Mouse (Mus musculus): ENCODE data around the gene Zmynd10. TPM values are rescaled to one million over a fixed set of nuclear protein-coding genes. Genes with fewer than 3 reads are reported as not detected.

Gene Zmynd10
- total and polyA plus RNA-seq, 2 experiments, result 0.10 to 0.28 TPM

GRCm38 (mm10) chr9:107544729-107545128, 2.4 kb upstream of the Zmynd10 start:
- 82% methylated on average over 12 of the region's 12 CpGs for WGBS
- H3K36me3 ChIP-seq (ENCODE audit: control insufficient read depth, insufficient read depth, low read length), result no peaks in the 10 kb centered on the region
- peaks cover 7% of the 10 kb centered on the region; the same call in 1 of the 2 replicates for H3K4me1 ChIP-seq (ENCODE audit: control insufficient read depth, insufficient read depth, low read length)
- no peak overlapping the region for H3K4me3 ChIP-seq (ENCODE audit: insufficient read depth, low read depth, low read length)
- no peak overlapping the region for H3K9ac ChIP-seq (ENCODE audit: low read depth, low read length)
- TF ChIP-seq CTCF (IDR thresholded peaks at IDR 0.05; ENCODE audit: low read depth, low read length) (no peak), POLR2A (IDR thresholded peaks at IDR 0.05; ENCODE audit: extremely low read depth, insufficient read depth, low read length) (no peak)
- peak; percentile 48 for DNase-seq (ENCODE audit: extremely low read depth, low read depth, low spot score)
- no peak overlapping the region for H3K27ac ChIP-seq (replicated peaks; ENCODE audit: insufficient read depth, low read depth, low read length)
- no peaks in the 10 kb centered on the region for H3K79me2 ChIP-seq (ENCODE audit: control insufficient read depth, insufficient read depth, low read length)
- no peaks in the 10 kb centered on the region for H3K27me3 ChIP-seq (ENCODE audit: control insufficient read depth, insufficient read depth, low read length)

DNA sequence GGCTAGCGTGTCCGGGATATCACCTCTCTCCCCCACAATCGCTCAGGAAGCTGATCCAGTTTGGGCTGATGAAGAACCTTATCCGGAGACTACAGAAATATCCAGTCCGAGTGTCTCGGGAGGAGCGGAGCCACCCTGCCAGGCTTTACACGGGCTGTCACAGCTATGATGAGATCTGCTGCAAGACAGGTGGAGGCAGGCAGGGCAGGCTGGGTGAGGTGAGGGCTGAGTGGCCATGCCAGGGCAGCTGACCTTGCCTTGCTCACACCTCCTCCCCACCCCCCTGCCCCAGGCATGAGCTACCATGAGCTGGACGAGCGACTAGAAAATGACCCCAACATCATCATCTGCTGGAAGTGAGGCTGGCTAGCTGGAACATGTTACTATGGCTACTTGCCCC, 1.9 kb upstream of the Zmynd10 start:
- no peak overlapping the region for H3K9ac ChIP-seq (ENCODE audit: low read depth, low read length)
- H3K4me1 ChIP-seq (ENCODE audit: control insufficient read depth, insufficient read depth, low read length), result peaks cover 7% of the 10 kb centered on the region; the same call in 1 of the 2 replicates
- no peaks in the 10 kb centered on the region for H3K27me3 ChIP-seq (ENCODE audit: control insufficient read depth, insufficient read depth, low read length)
- no peak overlapping the region for H3K27ac ChIP-seq (replicated peaks; ENCODE audit: insufficient read depth, low read depth, low read length)
- WGBS, result 89% methylated on average over 10 of the region's 10 CpGs
- H3K4me3 ChIP-seq (ENCODE audit: insufficient read depth, low read depth, low read length), result no peak overlapping the region
- no peak for DNase-seq (ENCODE audit: extremely low read depth, low read depth, low spot score)
- H3K36me3 ChIP-seq (ENCODE audit: control insufficient read depth, insufficient read depth, low read length), result no peaks in the 10 kb centered on the region
- TF ChIP-seq CTCF (IDR thresholded peaks at IDR 0.05; ENCODE audit: low read depth, low read length), result no peak
- no peak for TF ChIP-seq POLR2A (IDR thresholded peaks at IDR 0.05; ENCODE audit: extremely low read depth, insufficient read depth, low read length)
- H3K79me2 ChIP-seq (ENCODE audit: control insufficient read depth, insufficient read depth, low read length), result no peaks in the 10 kb centered on the region

DNA sequence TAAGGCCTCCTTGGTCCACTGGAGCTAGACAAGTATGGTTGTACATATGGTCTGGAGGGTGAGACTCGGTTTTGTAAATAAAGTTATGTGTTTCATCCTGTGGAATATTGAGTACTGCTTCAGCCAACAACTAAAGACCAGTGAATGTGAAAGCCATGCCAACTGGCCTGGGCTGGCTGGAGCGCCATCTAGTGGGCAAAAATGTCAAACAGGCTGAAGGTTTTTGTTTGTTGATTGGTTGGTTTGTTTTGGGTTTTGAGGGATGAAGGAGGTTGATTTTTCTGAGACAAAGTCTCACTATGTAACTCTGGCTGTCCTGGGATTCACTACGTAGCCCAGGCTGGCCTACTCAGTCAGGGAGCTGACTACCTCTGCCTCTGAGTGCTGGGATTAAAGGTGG, 1.5 kb upstream of the Zmynd10 start:
- H3K27ac ChIP-seq (replicated peaks; ENCODE audit: insufficient read depth, low read depth, low read length), result no peak overlapping the region
- 7% methylated on average over 3 of the region's 3 CpGs for WGBS
- H3K9ac ChIP-seq (ENCODE audit: low read depth, low read length), result no peak overlapping the region
- H3K36me3 ChIP-seq (ENCODE audit: control insufficient read depth, insufficient read depth, low read length), result no peaks in the 10 kb centered on the region
- H3K4me1 ChIP-seq (ENCODE audit: control insufficient read depth, insufficient read depth, low read length), result peaks cover 7% of the 10 kb centered on the region; the same call in 1 of the 2 replicates
- H3K4me3 ChIP-seq (ENCODE audit: insufficient read depth, low read depth, low read length), result no peak overlapping the region
- H3K27me3 ChIP-seq (ENCODE audit: control insufficient read depth, insufficient read depth, low read length), result no peaks in the 10 kb centered on the region
- DNase-seq (ENCODE audit: extremely low read depth, low read depth, low spot score), result peak; percentile 59
- TF ChIP-seq CTCF (IDR thresholded peaks at IDR 0.05; ENCODE audit: low read depth, low read length) (peak; percentile 92), POLR2A (IDR thresholded peaks at IDR 0.05; ENCODE audit: extremely low read depth, insufficient read depth, low read length) (no peak)
- no peaks in the 10 kb centered on the region for H3K79me2 ChIP-seq (ENCODE audit: control insufficient read depth, insufficient read depth, low read length)

DNA sequence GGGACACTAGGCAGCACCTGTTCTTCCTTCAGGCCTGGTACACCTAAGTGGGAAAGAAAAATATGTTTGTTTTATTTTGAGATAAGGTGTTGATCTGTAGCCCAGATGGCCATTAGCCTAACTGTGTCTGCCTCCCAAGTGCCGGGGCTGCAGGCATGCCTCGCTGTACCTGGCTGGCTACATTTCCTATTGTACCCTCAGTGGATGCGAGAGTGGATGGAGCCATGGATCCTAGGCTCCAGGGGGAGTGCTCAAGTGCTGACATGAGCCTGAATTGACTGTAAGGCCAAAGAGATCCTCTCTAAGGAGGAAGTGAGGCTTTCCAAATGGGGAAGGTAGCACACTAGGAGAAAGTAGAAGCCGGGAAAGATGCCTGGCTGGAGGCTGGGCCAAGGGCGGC, 859 bp downstream of the Zmynd10 start:
- 82% methylated on average over 5 of the region's 5 CpGs for WGBS
- H3K36me3 ChIP-seq (ENCODE audit: control insufficient read depth, insufficient read depth, low read length), result no peaks in the 10 kb centered on the region
- H3K4me1 ChIP-seq (ENCODE audit: control insufficient read depth, insufficient read depth, low read length), result peaks cover 8% of the 10 kb centered on the region; the same call in 1 of the 2 replicates
- H3K4me3 ChIP-seq (ENCODE audit: insufficient read depth, low read depth, low read length), result no peak overlapping the region
- TF ChIP-seq CTCF (IDR thresholded peaks at IDR 0.05; ENCODE audit: low read depth, low read length), result no peak
- TF ChIP-seq POLR2A (IDR thresholded peaks at IDR 0.05; ENCODE audit: extremely low read depth, insufficient read depth, low read length), result no peak
- no peak overlapping the region for H3K27ac ChIP-seq (replicated peaks; ENCODE audit: insufficient read depth, low read depth, low read length)
- H3K79me2 ChIP-seq (ENCODE audit: control insufficient read depth, insufficient read depth, low read length), result no peaks in the 10 kb centered on the region
- no peaks in the 10 kb centered on the region for H3K27me3 ChIP-seq (ENCODE audit: control insufficient read depth, insufficient read depth, low read length)
- no peak for DNase-seq (ENCODE audit: extremely low read depth, low read depth, low spot score)
- no peak overlapping the region for H3K9ac ChIP-seq (ENCODE audit: low read depth, low read length)

DNA sequence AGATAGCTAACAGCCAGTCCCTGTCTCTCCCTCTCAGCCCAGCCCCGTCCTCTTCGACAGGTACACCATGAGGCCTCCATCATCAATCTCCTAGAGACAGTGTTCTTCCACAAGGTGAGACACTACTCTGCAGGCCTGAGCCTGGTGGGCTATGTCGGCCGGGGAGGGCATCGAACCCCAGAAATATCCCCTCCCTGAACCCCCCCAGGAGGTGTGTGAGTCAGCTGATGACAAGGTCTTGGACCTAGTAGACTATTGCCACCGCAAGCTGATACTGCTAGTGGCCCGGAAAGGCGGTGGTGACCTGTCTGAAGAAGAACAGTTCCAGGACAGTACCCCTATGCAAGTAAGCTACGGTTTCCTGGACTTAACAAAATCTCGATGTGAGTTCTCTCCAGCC, 1.7 kb downstream of the Zmynd10 start:
- 91% methylated on average over 10 of the region's 10 CpGs for WGBS

DNA sequence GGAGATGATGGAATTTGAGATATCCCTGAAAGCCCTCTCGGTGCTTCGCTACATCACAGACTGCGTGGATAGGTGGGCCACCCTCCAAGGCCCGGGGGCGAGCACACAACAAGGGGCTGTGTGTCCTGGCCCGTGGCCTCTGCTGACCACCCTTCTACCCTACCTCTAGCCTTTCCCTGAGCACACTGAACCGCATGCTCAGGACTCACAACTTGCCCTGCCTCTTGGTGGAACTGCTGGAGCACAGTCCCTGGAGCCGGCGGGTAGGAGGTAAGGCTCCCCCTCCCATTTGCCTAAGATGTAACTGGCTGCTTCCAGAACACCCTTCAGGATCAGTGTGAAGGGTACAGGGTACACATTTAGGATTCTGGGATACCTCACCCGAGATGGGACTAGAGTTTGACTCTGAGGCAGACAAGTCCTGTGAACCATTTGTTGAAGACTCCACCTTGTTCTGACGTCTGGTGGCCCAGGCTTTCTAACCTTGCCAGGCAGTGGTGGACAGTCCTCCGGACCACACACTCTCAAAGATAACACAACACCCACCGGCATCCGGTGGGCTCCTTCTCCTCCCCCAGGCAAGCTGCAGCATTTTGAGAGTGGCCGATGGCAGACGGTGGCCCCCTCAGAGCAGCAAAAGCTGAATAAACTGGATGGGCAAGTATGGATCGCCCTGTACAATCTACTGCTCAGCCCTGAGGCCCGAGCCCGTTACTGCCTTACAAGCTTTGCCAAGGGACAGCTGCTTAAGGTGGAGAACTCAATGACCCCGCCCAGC, 2.4 kb downstream of the Zmynd10 start:
- Histone ChIP-seq H3K27me3 (ENCODE audit: control insufficient read depth, insufficient read depth, low read length) (no peaks in the 10 kb centered on the region), H3K4me1 (ENCODE audit: control insufficient read depth, insufficient read depth, low read length) (peaks cover 13% of the 10 kb centered on the region; the same call in 1 of the 2 replicates), H3K79me2 (ENCODE audit: control insufficient read depth, insufficient read depth, low read length) (no peaks in the 10 kb centered on the region), H3K4me3 (ENCODE audit: insufficient read depth, low read depth, low read length) (no peak overlapping the region), H3K36me3 (ENCODE audit: control insufficient read depth, insufficient read depth, low read length) (no peaks in the 10 kb centered on the region), H3K27ac (replicated peaks; ENCODE audit: insufficient read depth, low read depth, low read length) (no peak overlapping the region), H3K9ac (ENCODE audit: low read depth, low read length) (no peak overlapping the region)
- 93% methylated on average over 20 of the region's 20 CpGs for WGBS
- TF ChIP-seq POLR2A (IDR thresholded peaks at IDR 0.05; ENCODE audit: extremely low read depth, insufficient read depth, low read length), result no peak
- no peak for TF ChIP-seq CTCF (IDR thresholded peaks at IDR 0.05; ENCODE audit: low read depth, low read length)
- no peak for DNase-seq (ENCODE audit: extremely low read depth, low read depth, low spot score)

More for the DNA sequence above, 1.7 kb downstream of the Zmynd10 start:
- H3K9ac ChIP-seq (ENCODE audit: low read depth, low read length), result no peak overlapping the region
- H3K27me3 ChIP-seq (ENCODE audit: control insufficient read depth, insufficient read depth, low read length), result no peaks in the 10 kb centered on the region
- H3K36me3 ChIP-seq (ENCODE audit: control insufficient read depth, insufficient read depth, low read length), result no peaks in the 10 kb centered on the region
- TF ChIP-seq CTCF (IDR thresholded peaks at IDR 0.05; ENCODE audit: low read depth, low read length), result no peak
- no peak for TF ChIP-seq POLR2A (IDR thresholded peaks at IDR 0.05; ENCODE audit: extremely low read depth, insufficient read depth, low read length)
- H3K27ac ChIP-seq (replicated peaks; ENCODE audit: insufficient read depth, low read depth, low read length), result no peak overlapping the region
- no peak overlapping the region for H3K4me3 ChIP-seq (ENCODE audit: insufficient read depth, low read depth, low read length)
- peaks cover 11% of the 10 kb centered on the region; the same call in 1 of the 2 replicates for H3K4me1 ChIP-seq (ENCODE audit: control insufficient read depth, insufficient read depth, low read length)
- H3K79me2 ChIP-seq (ENCODE audit: control insufficient read depth, insufficient read depth, low read length), result no peaks in the 10 kb centered on the region
- no peak for DNase-seq (ENCODE audit: extremely low read depth, low read depth, low spot score)
